Mouse (Mus musculus) kidney, adult 2 months (tissue): ENCODE data around the gene Atf3. TPM values are rescaled to one million over a fixed set of nuclear protein-coding genes. Genes with fewer than 3 reads are reported as not detected.

Source experiments
- DNase-seq: peaks from one replicate; pipeline ENCODE4 v3.0.0; 2021
- H3K27ac ChIP-seq: fragments of 200-500 bp; 2 replicates; pipeline ENCODE4 v1.5.1; 2012; ENCODE audit warnings: low read depth, low read length, control low read depth, inconsistent platforms; ENCODE audit not compliant: insufficient read depth
- H3K27me3 ChIP-seq: fragments of 200-500 bp; replicated peaks from 2 replicates; pipeline ENCODE4 v1.6.1; 2012; ENCODE audit warnings: mild to moderate bottlenecking, moderate library complexity, low read length, inconsistent platforms; ENCODE audit not compliant: control insufficient read depth, insufficient read depth
- H3K36me3 ChIP-seq: fragments of 200-500 bp; 2 replicates; pipeline ENCODE4 v1.6.1; 2012; ENCODE audit warnings: mild to moderate bottlenecking, moderate library complexity, low read length, inconsistent platforms; ENCODE audit not compliant: control insufficient read depth, insufficient read depth
- H3K4me1 ChIP-seq: fragments of 200-500 bp; 2 replicates; pipeline ENCODE4 v1.6.1; 2011; ENCODE audit warnings: low read length; ENCODE audit not compliant: control insufficient read depth, insufficient read depth
- H3K4me3 ChIP-seq: fragments of 200-500 bp; 2 replicates; pipeline ENCODE4 v1.5.1; 2011; ENCODE audit warnings: mild to moderate bottlenecking, low read depth, low read length, control low read depth; ENCODE audit not compliant: insufficient read depth
- CTCF ChIP-seq: fragments of 200-500 bp; conservative IDR thresholded peaks from 2 replicates; pipeline ENCODE4 v1.5.1; 2011; ENCODE audit warnings: low read depth, mild to moderate bottlenecking, control low read depth, low read length, moderate library complexity, mixed read lengths; ENCODE audit not compliant: insufficient read depth, insufficient read length
- POLR2A ChIP-seq: fragments of 200-500 bp; IDR thresholded peaks from one replicate; pipeline ENCODE4 v1.6.1; 2011; ENCODE audit warnings: low read depth, low read length, control low read depth
- WGBS: fragments of 180-500 bp; shearing (Covaris S2); methylation state at CpG from one replicate; pipeline ENCODE4 v1.1.7; 2018; 5-methylcytosine and 5-hydroxymethylcytosine counted together
- polyA plus RNA-seq: library from polyadenylated mRNA; depleted of rRNA; stranded (reverse); fragments of >200 nt; gene quantifications from 2 replicates; pipeline ENCODE4 v1.2.3, GENCODE M21; 2012

Atf3 gene
- polyA plus RNA-seq, 1 experiment: 1.5 TPM

- H3K4me1 ChIP-seq: no peaks in the 10 kb centered on the region
- 55% methylated on average over 2 of the region's 2 CpGs for WGBS
- H3K27me3 ChIP-seq: no peaks in the 10 kb centered on the region
- no peak for DNase-seq
- no peak overlapping the region for H3K4me3 ChIP-seq
- H3K27ac ChIP-seq: no peak overlapping the region
- H3K36me3 ChIP-seq: no peaks in the 10 kb centered on the region
- no peak for TF ChIP-seq CTCF
- no peak for TF ChIP-seq POLR2A
Observed at GRCm38 (mm10) chr1:191257981-191258380, 40.1 kb upstream of the Atf3 start.

- Histone ChIP-seq H3K27me3 (no peaks in the 10 kb centered on the region), H3K36me3 (no peaks in the 10 kb centered on the region), H3K27ac (no peak overlapping the region), H3K4me3 (no peak overlapping the region), H3K4me1 (no peaks in the 10 kb centered on the region)
- TF ChIP-seq POLR2A (no peak), CTCF (no peak)
- 66% methylated on average over 3 of the region's 3 CpGs for WGBS
- DNase-seq: no peak
Observed at GRCm38 (mm10) chr1:191257351-191257771, 39.5 kb upstream of the Atf3 start.

GRCm38 (mm10) chr1:191256566-191257350 is 38.9 kb upstream of the Atf3 start:
- no peak for TF ChIP-seq CTCF
- no peak for TF ChIP-seq POLR2A
- 56% methylated on average over 11 of the region's 11 CpGs for WGBS
- H3K36me3 ChIP-seq: no peaks in the 10 kb centered on the region
- H3K4me3 ChIP-seq: no peak overlapping the region
- no peaks in the 10 kb centered on the region for H3K4me1 ChIP-seq
- peak; percentile 49 for DNase-seq
- H3K27ac ChIP-seq: no peak overlapping the region
- H3K27me3 ChIP-seq: no peaks in the 10 kb centered on the region

- TF ChIP-seq CTCF: no peak
- TF ChIP-seq POLR2A: no peak
- WGBS: 87% methylated on average over 5 of the region's 5 CpGs
- H3K27me3 ChIP-seq: no peaks in the 10 kb centered on the region
- no peaks in the 10 kb centered on the region for H3K36me3 ChIP-seq
- no peak for DNase-seq
- H3K27ac ChIP-seq: no peak overlapping the region
- H3K4me3 ChIP-seq: no peak overlapping the region
- H3K4me1 ChIP-seq: no peaks in the 10 kb centered on the region
Observed at GRCm38 (mm10) chr1:191256134-191256533, 38.3 kb upstream of the Atf3 start.

- no peaks in the 10 kb centered on the region for H3K27me3 ChIP-seq
- TF ChIP-seq CTCF: no peak; the same call in 1 of the 2 replicates
- TF ChIP-seq POLR2A: no peak
- no peaks in the 10 kb centered on the region for H3K4me1 ChIP-seq
- 41% methylated on average over 5 of the region's 5 CpGs for WGBS
- H3K4me3 ChIP-seq: no peak overlapping the region
- H3K27ac ChIP-seq: no peak overlapping the region
- peak; percentile 66 for DNase-seq
- no peaks in the 10 kb centered on the region for H3K36me3 ChIP-seq
Observed at GRCm38 (mm10) chr1:191254448-191254847, 36.6 kb upstream of the Atf3 start.

GRCm38 (mm10) chr1:191253636-191254035 is 35.8 kb upstream of the Atf3 start:
- no peak overlapping the region for H3K4me3 ChIP-seq
- TF ChIP-seq POLR2A (no peak), CTCF (no peak)
- DNase-seq: no peak
- no peaks in the 10 kb centered on the region for H3K36me3 ChIP-seq
- no peak overlapping the region for H3K27ac ChIP-seq
- no peaks in the 10 kb centered on the region for H3K4me1 ChIP-seq
- no peaks in the 10 kb centered on the region for H3K27me3 ChIP-seq
- 73% methylated on average over 1 of the region's 1 CpGs for WGBS

GRCm38 (mm10) chr1:191249975-191250374 is 32.1 kb upstream of the Atf3 start:
- no peaks in the 10 kb centered on the region for H3K4me1 ChIP-seq
- WGBS: 89% methylated on average over 3 of the region's 3 CpGs
- H3K36me3 ChIP-seq: no peaks in the 10 kb centered on the region
- TF ChIP-seq CTCF: no peak
- no peak for TF ChIP-seq POLR2A
- no peak overlapping the region for H3K4me3 ChIP-seq
- no peak for DNase-seq
- no peak overlapping the region for H3K27ac ChIP-seq
- H3K27me3 ChIP-seq: no peaks in the 10 kb centered on the region

GRCm38 (mm10) chr1:191248423-191248822 is 30.6 kb upstream of the Atf3 start:
- 88% methylated on average over 1 of the region's 1 CpGs for WGBS
- TF ChIP-seq POLR2A: no peak
- TF ChIP-seq CTCF: no peak
- no peaks in the 10 kb centered on the region for H3K4me1 ChIP-seq
- no peak for DNase-seq
- H3K27ac ChIP-seq: no peak overlapping the region
- H3K36me3 ChIP-seq: no peaks in the 10 kb centered on the region
- H3K27me3 ChIP-seq: no peaks in the 10 kb centered on the region
- no peak overlapping the region for H3K4me3 ChIP-seq
